Mouse (Mus musculus) erythroid progenitor cell, adult 5-6 weeks (primary cell): ENCODE measurements around the gene Ano6. TPM values are rescaled to one million over a fixed set of nuclear protein-coding genes. Genes with fewer than 3 reads are reported as not detected.
A peak's percentile ranks its signal among the peaks of the same experiment; 100 is the strongest.

Experiments used
- ATAC-seq: replicated peaks from 2 replicates; pipeline ENCODE4 v1.8.0; 2016; ENCODE audit warnings: moderate number of reproducible peaks, mild to moderate bottlenecking, moderate TSS enrichment, inconsistent platforms; ENCODE audit not compliant: poor library complexity, low FRiP score, severe bottlenecking
- total RNA-seq, 2 experiments: library from RNA; stranded (forward) in 1 of 2; stranded (reverse) in 1 of 2; fragments of 150-400 nt in 1 of 2; fragments of 186-747, 209-891 nt in 1 of 2; gene quantifications; 2 replicates each; pipeline versions ENCODE4 v1.2.3 to v1.2.4; 2015 to 2017; ENCODE audit warnings: low replicate concordance in 2 of 2

Gene Ano6
- total RNA-seq, 2 experiments from 2014 or later = 9.5 to 23.1 TPM

- no peak for ATAC-seq
Measured at GRCm38 (mm10) chr15:95875898-95876297, 85.3 kb downstream of the Ano6 start.

DNA sequence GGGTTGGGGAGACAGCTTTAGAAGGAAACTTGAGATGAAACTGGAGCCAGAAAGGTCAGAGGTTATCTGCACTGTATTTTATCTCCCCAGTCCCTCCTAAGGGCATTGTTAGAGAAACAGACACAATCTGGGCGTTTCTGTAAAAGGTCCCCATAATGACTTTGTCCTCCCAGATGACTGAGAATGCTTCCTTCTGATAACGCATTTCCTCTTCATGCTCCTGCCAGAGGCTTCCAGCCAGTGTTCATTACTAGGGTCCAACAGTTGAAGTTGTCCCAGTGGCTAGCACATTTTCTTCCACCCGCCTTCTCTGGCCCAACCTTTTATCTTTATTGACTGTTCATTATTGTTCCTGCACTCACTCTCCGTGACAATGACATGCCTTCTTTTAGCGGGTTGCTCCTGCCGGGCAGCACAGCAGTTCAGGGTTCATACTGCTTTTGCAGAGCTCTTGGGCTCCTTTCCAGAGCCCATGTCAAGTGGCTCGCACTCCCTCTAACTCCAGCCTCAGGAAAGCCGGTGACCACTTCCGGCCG lies 90.0 kb downstream of the Ano6 start:
- no peak for ATAC-seq

GRCm38 (mm10) chr15:95882436-95882835 lies 91.8 kb downstream of the Ano6 start:
- no peak for ATAC-seq

- ATAC-seq = peak; percentile 88
Measured at GRCm38 (mm10) chr15:95883559-95883958, 92.9 kb downstream of the Ano6 start.

DNA sequence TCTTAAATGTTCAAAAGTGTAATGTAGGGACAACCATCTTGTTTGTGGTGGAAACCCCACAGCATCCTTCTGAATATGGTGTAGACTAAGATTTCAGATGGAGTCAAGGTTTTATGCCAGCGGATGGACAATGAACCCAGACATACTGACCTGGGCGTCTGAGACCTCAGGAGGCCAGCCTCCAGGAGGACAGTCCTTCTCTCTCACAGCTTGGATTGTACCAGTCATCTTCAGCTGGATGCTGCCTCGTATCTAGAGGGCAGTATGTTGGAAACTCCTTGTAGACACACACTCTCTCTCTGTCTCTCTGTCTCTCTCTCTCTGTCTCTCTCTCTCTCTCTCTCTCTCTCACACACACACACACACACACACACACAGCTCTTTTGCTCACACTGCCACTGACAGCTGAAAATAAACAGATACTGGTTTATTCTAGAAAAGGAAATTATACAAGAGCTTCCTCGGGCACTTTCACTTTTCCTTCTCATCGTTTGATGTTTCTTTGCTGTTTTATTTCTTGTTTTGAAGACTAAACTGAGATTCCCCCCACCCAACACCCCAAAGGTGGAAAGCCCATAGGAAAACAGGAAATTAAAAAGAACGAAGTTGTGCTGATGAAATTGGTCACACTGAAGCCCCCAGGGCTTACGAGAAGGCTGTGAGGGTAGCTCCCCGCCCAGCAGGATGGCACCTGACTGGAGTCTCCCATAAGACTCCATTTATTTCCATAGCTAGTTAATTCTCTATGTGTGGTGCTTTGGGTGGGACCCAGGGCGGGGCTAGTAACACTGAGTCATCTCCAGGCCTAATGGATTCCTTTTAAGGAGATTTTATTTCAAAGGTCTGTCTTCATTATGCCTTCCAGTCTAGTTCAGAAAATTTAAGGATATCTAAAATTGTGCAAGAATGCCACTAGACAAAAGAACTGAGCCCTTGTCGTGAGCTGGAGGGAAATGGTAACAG lies 94.3 kb downstream of the Ano6 start:
- ATAC-seq = peak; percentile 67

DNA sequence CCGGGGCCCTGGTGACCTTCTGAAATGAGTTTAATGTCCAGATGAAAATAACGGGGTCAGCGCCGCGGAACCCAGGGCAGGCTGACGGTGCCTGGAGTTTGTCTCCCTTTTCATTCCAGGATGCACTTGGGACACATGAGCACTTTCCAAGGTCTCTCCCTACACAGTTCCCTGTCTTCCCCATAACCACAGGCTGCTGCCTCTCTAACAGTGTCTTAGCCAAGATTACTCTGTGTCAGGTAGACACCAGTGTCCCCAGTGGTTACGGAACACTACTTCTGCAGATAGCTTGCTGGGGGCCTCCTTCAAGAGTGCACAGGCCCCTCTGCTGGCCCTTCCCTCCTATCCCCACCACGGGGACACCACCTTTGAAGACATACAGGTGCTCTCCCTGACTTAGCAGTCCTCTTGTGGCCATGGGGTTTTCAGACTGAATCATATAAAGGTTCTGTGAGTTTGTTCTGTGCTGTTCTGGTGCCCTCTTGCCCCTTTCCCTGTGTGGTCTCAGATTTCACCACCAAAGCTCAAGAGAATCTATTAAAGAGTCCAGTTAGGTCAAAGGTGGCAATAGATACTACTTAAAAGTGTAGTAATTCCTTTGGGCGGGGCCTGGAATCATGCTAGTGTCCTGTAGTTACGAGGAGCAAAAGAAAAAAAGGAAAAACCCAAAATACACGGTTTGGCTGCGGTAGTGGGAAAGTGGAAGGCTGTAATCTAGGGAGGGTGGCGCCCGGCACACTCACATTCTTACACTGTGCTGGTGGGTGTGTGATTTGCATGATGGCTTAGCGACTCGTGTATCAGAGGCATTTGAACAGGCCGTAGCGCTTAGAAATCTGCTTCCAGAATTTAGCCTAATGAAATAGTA lies 95.5 kb downstream of the Ano6 start:
- no peak for ATAC-seq

GRCm38 (mm10) chr15:95887365-95887764 lies 96.7 kb downstream of the Ano6 start:
- ATAC-seq = no peak

- ATAC-seq = no peak
Measured at GRCm38 (mm10) chr15:95888556-95888955, 97.9 kb downstream of the Ano6 start.

DNA sequence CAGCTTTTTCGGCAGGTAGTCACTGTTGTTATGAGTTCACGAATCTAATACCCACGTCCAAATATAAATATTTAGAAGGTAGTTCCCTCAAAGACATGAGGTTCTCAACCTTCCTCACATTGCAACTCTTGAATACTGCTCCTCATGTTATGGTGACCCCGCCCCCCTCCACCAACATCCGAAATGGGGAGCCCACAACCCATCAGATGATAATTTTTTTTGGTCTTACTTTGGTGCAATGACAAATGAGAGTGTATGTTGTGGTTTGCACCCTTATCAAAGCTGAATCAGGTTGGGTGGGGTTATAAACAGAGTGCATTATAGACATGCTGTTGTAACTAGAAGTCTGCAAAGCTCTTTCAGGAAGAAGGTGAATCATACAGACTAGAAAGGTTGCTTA lies 99.7 kb downstream of the Ano6 start:
- no peak for ATAC-seq

DNA sequence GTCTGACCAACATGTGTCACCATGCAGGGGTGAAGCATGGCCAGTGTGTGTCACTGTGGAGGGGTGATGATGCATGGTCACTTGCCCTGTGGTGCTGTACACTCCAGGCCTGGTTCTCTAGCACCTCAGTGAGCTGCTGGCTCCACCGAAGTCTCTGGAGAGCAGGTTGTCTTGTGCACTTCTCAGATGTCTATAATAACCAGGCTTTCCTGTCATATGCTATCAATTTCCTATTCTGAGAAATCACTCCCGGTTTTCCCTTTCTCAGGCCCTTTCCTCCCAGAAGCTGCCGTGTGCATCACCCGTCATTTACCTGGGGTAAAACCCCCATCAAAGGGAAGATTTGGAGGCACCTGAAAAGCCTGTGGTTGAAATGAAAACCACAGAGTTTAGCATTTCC lies 101.5 kb downstream of the Ano6 start:
- ATAC-seq = no peak

GRCm38 (mm10) chr15:95892929-95893328 lies 102.3 kb downstream of the Ano6 start:
- ATAC-seq = no peak

DNA sequence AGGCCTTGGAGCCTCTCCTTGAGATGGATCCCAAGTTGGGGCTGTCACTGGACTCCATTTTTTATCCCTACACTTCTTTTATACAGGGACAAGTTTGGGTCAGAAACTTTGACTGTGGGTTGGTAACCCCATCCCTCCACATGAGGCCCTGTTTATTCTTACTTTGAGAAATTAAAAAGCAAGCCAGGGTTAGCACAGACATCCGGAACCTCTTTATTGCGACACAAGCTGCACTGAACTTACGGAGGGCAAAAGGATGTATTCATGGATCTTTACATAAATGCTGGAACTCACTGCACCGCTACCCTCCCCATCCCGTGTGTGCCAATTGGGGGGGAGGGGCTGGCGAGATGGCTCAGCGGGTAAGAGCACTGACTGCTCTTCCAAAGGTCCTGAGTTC lies 105.1 kb downstream of the Ano6 start:
- no peak for ATAC-seq

- no peak for ATAC-seq
Measured at GRCm38 (mm10) chr15:95897653-95898052, 107.0 kb downstream of the Ano6 start.

GRCm38 (mm10) chr15:95898438-95898837 lies 107.8 kb downstream of the Ano6 start:
- peak; percentile 52 for ATAC-seq

DNA sequence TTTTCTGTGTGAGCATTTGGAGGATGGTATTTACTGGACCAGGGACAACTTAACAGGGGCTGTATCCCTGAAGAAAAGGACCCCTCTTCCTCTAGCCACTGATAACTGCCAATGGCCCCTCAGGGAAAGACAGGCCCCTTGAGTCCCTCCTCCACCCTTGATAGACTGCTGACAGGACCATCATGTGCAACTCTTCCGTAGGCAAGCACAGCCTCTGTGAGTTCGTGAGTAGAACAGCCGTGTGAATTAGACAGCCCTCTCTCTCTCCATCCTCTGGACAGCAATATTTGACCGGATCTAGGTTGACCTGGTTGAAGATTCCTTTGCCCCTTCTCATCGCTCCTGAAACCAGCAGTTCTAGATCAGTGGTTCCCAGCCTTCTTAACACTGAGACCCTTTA lies 111.8 kb downstream of the Ano6 start:
- ATAC-seq = no peak

DNA sequence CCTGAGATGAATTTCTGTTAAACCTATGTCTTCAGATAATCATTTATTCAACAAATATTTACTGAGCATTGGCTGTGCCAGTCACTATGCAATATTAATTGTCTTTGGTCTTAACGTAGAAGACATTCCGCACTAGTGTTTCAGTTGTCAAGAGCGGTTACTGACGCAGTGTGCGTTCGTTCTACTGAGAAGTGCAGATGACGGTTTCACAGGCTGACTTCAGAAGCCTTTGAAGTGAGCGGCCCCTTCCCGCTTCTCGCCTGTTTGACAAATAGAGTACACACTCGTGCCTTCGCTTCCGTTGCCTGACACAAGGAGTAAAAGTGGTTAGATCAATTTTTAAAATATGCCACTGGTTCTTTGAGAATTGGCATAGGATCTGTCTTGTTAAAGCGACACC lies 113.6 kb downstream of the Ano6 start:
- ATAC-seq = no peak

DNA sequence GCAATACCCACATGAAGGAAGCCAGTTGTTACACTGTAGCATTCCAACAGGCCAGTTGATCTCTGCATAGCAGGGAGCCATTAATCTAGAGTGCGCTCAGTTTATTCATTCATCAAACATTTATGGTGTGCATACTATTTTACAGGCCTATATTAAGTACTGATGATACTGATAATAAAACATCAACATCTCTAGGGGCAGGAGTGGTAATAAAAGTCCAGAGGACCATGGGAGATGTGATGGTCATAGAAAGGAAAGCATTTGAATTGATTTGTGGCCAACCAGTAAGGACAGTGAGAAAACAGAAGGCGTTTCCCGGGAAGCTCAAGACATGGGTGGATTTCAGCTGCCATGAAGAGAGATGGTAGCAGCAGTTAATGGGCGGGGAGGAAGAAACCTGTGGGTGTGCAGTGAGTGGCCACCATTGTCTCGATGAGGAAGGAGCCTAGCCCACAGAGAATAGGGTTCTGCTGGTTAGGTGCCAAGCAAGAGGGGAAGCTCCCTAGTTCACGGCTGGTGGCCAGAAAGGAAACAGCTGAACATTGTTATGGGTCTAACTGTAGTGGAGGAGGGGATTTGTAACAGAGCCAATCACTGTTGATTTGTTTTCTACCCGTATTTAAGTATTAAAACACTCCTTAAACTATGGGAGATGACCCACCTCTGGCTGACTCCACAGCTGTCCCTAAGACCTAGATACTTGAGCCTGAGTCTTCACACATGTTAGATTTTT lies 115.5 kb downstream of the Ano6 start:
- peak; percentile 55 for ATAC-seq

DNA sequence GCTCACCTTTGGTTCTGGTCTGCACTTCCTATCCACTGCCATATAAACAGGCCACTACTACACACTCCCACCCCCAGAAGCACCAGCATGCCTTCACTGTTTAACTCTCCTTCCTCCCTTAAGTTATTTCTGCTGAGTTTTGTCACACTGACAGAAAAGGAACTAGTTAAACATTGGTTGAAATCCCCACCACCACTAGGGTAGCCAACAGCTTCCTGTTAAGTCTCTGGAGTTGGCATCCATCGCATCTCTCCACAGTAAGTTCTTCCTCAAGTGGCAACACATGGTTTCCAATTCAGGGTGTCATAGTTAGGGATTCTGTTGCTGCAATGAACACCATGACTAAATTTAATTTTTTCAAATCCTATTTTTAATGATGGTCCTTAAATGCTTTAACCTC lies 116.2 kb downstream of the Ano6 start:
- ATAC-seq = no peak

DNA sequence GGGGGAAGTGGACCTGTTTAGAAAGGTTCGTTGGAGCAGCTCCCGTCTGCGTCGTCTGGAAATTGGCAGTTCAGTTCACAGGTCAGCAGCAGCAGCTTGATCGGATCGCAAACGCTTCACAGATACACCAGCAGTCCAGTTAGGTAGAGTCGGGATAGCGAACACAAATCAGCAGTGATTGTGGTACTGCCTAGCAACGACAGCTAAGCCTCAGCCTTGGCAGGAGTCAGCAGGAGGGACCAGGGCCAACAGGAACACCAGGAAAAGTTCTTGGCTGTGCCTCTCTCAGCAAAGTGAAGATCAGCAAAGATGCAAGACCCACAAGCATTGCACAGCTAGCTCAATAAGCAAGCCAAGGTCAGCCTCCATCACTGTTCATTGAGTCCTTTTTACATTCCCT lies 116.7 kb downstream of the Ano6 start:
- ATAC-seq = no peak

DNA sequence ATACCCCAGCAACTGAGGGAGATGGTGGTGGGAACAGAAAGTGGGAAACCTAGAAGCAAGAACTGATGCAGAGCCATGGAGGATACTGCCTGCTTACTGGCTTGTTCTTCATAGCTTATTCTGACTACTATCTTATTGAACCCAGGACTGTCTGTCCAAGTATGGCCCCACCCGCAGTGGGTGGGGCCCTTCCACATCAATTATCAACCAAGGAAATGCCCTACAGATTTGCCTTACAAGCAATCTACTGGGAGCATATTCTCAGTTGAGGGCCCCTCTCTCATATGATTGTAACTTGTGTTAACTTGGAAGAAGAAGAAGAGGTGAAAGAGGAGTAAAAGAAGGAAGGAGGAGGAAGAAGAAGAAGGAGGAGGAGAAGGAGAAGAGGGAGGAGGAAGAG lies 117.3 kb downstream of the Ano6 start:
- ATAC-seq = peak; percentile 89
